Mouse (Mus musculus) erythroblast, embryonic 14.5 days (primary cell): ENCODE data around the gene Gm45902.

ENCODE experiments used
- GATA1 ChIP-seq: IDR thresholded peaks from 2 replicates; pipeline ENCODE4 v1.6.1; 2012; ENCODE audit warnings: low read length, inconsistent platforms, mixed read lengths
- TAL1 ChIP-seq: IDR thresholded peaks from 3 replicates; pipeline ENCODE4 v1.6.1; 2012; ENCODE audit warnings: low read length, inconsistent platforms, mixed read lengths

DNA sequence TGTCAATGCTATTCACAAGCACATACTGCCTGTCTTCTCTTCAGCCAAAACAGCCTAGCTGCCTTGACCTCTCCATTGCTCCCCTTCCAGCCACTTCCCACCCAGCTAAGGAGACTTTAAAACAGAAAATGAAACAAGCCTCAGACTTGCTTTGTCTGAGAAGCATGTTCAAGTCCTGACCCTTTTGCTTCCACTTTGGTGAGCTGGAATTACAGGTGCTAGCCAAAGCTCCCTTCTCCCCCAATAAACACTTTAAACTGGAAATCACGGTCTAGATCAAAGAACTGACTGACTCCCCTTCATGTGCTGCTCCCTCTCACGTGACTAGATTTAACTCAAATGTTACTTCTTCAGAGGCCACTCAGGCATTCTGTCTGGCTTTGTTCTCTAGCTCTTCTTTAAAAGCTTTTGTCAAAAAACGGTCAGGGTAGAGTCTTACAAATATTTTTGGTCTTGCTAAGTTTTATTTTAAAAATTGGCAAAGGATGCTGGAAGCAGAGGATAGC is 36.8 kb downstream of the Gm45902 start:
- TF ChIP-seq GATA1, result no peak
- TF ChIP-seq TAL1, result no peak
